Mouse (Mus musculus): ENCODE data around the gene Mucl3. TPM values are rescaled to one million over a fixed set of nuclear protein-coding genes. Genes with fewer than 3 reads are reported as not detected.

Gene Mucl3
- polyA plus RNA-seq, 1 experiment from 2014 or later, result not detected

DNA sequence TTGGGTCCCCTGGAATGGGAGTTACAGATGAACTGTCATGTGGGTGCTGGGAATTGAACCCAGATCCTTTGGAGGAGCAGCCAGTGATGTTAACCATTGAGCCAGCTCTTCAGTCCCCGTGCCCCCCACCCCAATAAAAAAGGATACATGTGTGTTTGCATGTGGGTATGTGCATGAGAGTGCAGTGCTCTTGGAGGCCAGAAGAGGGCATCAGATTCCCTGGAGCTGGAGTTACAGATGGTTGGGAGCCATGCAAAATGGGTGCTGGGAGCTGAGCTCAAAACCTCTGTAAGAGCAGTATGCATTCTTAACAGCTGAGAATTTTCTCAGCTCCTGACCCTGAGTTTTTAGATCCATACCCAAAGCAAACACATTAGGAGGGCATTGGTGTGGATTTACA, 56.2 kb downstream of the Mucl3 start:
- Histone ChIP-seq H3K27ac (ENCODE audit: low read depth, low read length) (no peak overlapping the region), H3K4me3 (ENCODE audit: low read depth, low read length) (no peak overlapping the region), H3K9ac (replicated peaks; ENCODE audit: low read depth, low read length) (no peak overlapping the region), H3K4me2 (ENCODE audit: low read depth, low read length) (no peak overlapping the region), H3K36me3 (ENCODE audit: control insufficient read depth, insufficient read depth, low read length) (no peaks in the 10 kb centered on the region), H3K27me3 (ENCODE audit: control insufficient read depth, insufficient read depth, low read length) (no peaks in the 10 kb centered on the region), H3K4me1 (ENCODE audit: control insufficient read depth, insufficient read depth, low read length) (no peaks in the 10 kb centered on the region), H3K9me3 (ENCODE audit: control insufficient read depth, low read length) (no peaks in the 10 kb centered on the region)
- 78% methylated on average over 1 of the region's 1 CpGs for WGBS
- no peak for ATAC-seq (ENCODE audit: low read depth)

Other genes with a start within 250 kb of the Mucl3 start
- 0.54 and 1.4 TPM in 2 replicates for gene H2-Q6, start 218.8 kb downstream of the Mucl3 start, polyA plus RNA-seq (2014; fragmentation: Nextera tagmentation; extraction: Ambion mirVana)
- gene H2-Q7, start 204.5 kb downstream of the Mucl3 start, polyA plus RNA-seq (2014; fragmentation: Nextera tagmentation; extraction: Ambion mirVana), result 4.3 and 5.5 TPM in 2 replicates
- gene H2-Q10, start 173.6 kb downstream of the Mucl3 start, polyA plus RNA-seq (2014; fragmentation: Nextera tagmentation; extraction: Ambion mirVana), result 0.27 TPM in 1 of 2 replicates, not detected in the other
- gene Pou5f1, start 137.7 kb downstream of the Mucl3 start, polyA plus RNA-seq (2014; fragmentation: Nextera tagmentation; extraction: Ambion mirVana), result not detected in 2 replicates
- gene Tcf19, start 126.9 kb downstream of the Mucl3 start, polyA plus RNA-seq (2014; fragmentation: Nextera tagmentation; extraction: Ambion mirVana), result 8.9 and 10.6 TPM in 2 replicates
- 2.4 and 4.9 TPM in 2 replicates for gene Cchcr1, start 126.6 kb downstream of the Mucl3 start, polyA plus RNA-seq (2014; fragmentation: Nextera tagmentation; extraction: Ambion mirVana)
- 0.51 and 0.66 TPM in 2 replicates for gene Psors1c2, start 110.5 kb downstream of the Mucl3 start, polyA plus RNA-seq (2014; fragmentation: Nextera tagmentation; extraction: Ambion mirVana)
- gene Cdsn, start 91.6 kb downstream of the Mucl3 start, polyA plus RNA-seq (2014; fragmentation: Nextera tagmentation; extraction: Ambion mirVana), result 0.21 TPM in 1 of 2 replicates, not detected in the other
- not detected in 2 replicates for gene 2300002M23Rik, start 76.2 kb downstream of the Mucl3 start, polyA plus RNA-seq (2014; fragmentation: Nextera tagmentation; extraction: Ambion mirVana)
- gene Sfta2, start 42.1 kb downstream of the Mucl3 start, polyA plus RNA-seq (2014; fragmentation: Nextera tagmentation; extraction: Ambion mirVana), result not detected in 2 replicates
- gene Gm9573, start 17.1 kb downstream of the Mucl3 start, polyA plus RNA-seq (2014; fragmentation: Nextera tagmentation; extraction: Ambion mirVana), result not detected in 2 replicates
- gene Vars2, start 23.9 kb upstream of the Mucl3 start, polyA plus RNA-seq (2014; fragmentation: Nextera tagmentation; extraction: Ambion mirVana), result 10.7 and 11.7 TPM in 2 replicates
- 20.7 and 21.0 TPM in 2 replicates for gene Gtf2h4, start 30.0 kb upstream of the Mucl3 start, polyA plus RNA-seq (2014; fragmentation: Nextera tagmentation; extraction: Ambion mirVana)
- gene Ddr1, start 60.9 kb upstream of the Mucl3 start, polyA plus RNA-seq (2014; fragmentation: Nextera tagmentation; extraction: Ambion mirVana), result 48.6 and 65.6 TPM in 2 replicates
- gene Ier3, start 178.0 kb upstream of the Mucl3 start, polyA plus RNA-seq (2014; fragmentation: Nextera tagmentation; extraction: Ambion mirVana), result 4.2 and 6.9 TPM in 2 replicates
- gene Flot1, start 179.5 kb upstream of the Mucl3 start, polyA plus RNA-seq (2014; fragmentation: Nextera tagmentation; extraction: Ambion mirVana), result 100 and 121 TPM in 2 replicates
- 1,611 and 1,626 TPM in 2 replicates for gene Tubb5, start 194.6 kb upstream of the Mucl3 start, polyA plus RNA-seq (2014; fragmentation: Nextera tagmentation; extraction: Ambion mirVana)
- 6.0 and 8.5 TPM in 2 replicates for gene Mdc1, start 197.8 kb upstream of the Mucl3 start, polyA plus RNA-seq (2014; fragmentation: Nextera tagmentation; extraction: Ambion mirVana)
- gene Nrm, start 217.6 kb upstream of the Mucl3 start, polyA plus RNA-seq (2014; fragmentation: Nextera tagmentation; extraction: Ambion mirVana), result 15.7 and 16.9 TPM in 2 replicates
- 18.0 and 27.3 TPM in 2 replicates for gene Ppp1r18, start 221.9 kb upstream of the Mucl3 start, polyA plus RNA-seq (2014; fragmentation: Nextera tagmentation; extraction: Ambion mirVana)
- 22.4 and 37.5 TPM in 2 replicates for gene Dhx16, start 236.1 kb upstream of the Mucl3 start, polyA plus RNA-seq (2014; fragmentation: Nextera tagmentation; extraction: Ambion mirVana)

All from neural tube, embryonic 14.5 days (tissue).